Mouse (Mus musculus) hindbrain, embryonic 16.5 days (tissue): ENCODE measurements around the gene Nol4l. TPM values are rescaled to one million over a fixed set of nuclear protein-coding genes. Genes with fewer than 3 reads are reported as not detected.
A peak's percentile ranks its signal among the peaks of the same experiment; 100 is the strongest.

Experiments used
- ATAC-seq: fragments of 200-750 bp; cut with Nextera tagmentation; 2 replicates; pipeline ENCODE4 v1.8.0; 2017; ENCODE audit warnings: moderate TSS enrichment, moderate library complexity
- H3K27ac ChIP-seq: fragments of 300-500 bp; sonication (generic); 2 replicates; pipeline ENCODE4 v1.5.1; 2014; ENCODE audit warnings: low read depth, mild to moderate bottlenecking, control low read depth, low read length, moderate library complexity
- H3K27me3 ChIP-seq: fragments of 300-500 bp; sonication (generic); replicated peaks from 2 replicates; pipeline ENCODE4 v1.6.1; 2014; ENCODE audit warnings: low read length; ENCODE audit not compliant: control insufficient read depth, insufficient read depth
- H3K36me3 ChIP-seq: fragments of 300-500 bp; sonication (generic); 2 replicates; pipeline ENCODE4 v1.6.1; 2014; ENCODE audit warnings: mild to moderate bottlenecking, low read length, moderate library complexity, mixed read lengths; ENCODE audit not compliant: control insufficient read depth, insufficient read depth
- H3K4me1 ChIP-seq: fragments of 300-500 bp; sonication (generic); 2 replicates; pipeline ENCODE4 v1.6.1; 2014; ENCODE audit warnings: low read depth, low read length; ENCODE audit not compliant: control insufficient read depth, insufficient read depth
- H3K4me2 ChIP-seq: fragments of 300-500 bp; sonication (generic); 2 replicates; pipeline ENCODE4 v1.6.1; 2014; ENCODE audit warnings: mild to moderate bottlenecking, low read length, control low read depth, moderate library complexity
- H3K4me3 ChIP-seq: fragments of 300-500 bp; sonication (generic); 2 replicates; pipeline ENCODE4 v1.5.1; 2014; ENCODE audit warnings: mild to moderate bottlenecking, low read length, control low read depth, moderate library complexity
- H3K9ac ChIP-seq: fragments of 300-500 bp; sonication (generic); 2 replicates; pipeline ENCODE4 v1.6.1; 2014; ENCODE audit warnings: low read depth, mild to moderate bottlenecking, control low read depth, low read length, moderate library complexity
- H3K9me3 ChIP-seq: fragments of 300-500 bp; sonication (generic); 2 replicates; pipeline ENCODE4 v1.6.1; 2014; ENCODE audit warnings: mild to moderate bottlenecking, low read length, moderate library complexity; ENCODE audit not compliant: control insufficient read depth
- WGBS: fragments of 180-500 bp; shearing (Covaris S2); extraction: QIAGEN DNeasy Blood & Tissue Kit; methylation state at CpG from one replicate; pipeline ENCODE4 v1.1.7; 2014; 5-methylcytosine and 5-hydroxymethylcytosine counted together
- polyA plus RNA-seq: library from polyadenylated mRNA; unstranded; fragments of >200 nt; fragmentation: Nextera tagmentation; extraction: Ambion mirVana; gene quantifications from 2 replicates; pipeline ENCODE4 v1.2.1, GENCODE M21; 2015

The Nol4l gene
- polyA plus RNA-seq, 1 experiment from 2014 or later: 33.7 TPM

DNA sequence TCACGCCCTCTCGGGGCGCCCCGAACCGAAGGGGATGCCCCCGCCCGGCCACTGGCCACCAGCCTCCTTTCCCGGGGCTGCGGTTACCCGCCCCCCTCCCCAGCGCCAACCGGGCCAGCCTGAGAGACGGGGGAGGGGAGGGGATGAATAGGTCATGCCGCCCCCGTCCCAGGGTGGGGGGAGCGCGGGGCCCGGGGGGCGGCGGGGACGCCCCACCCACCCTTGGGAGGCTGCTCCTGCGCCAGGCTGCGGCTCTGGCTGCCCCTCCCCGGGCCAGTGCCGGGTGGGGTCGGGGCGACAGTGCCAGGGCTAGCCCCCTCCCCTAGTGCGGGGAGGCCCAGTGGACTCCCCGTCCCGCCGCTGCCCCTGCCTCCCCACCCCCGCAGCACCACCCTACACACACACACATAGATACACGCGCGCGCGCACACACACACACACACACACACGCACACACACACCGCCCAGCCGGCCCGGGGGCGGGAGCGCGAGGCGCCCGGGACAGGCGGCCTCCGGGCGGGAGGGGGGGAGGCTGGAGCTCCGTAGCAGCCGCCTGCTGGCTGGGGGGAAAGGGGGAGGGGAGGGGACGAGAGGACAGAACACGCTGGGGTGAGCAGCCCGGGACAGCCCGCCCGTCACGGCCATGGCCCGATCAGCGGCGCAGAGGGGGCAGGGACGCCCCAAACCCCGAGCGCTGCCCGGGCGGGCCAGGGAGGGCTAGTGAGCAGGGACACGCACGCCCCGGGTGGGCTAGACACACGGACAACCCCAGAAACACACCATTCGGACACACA is 1.0 kb downstream of the Nol4l start:
- WGBS: 0% methylated on average over 17 of the region's 70 CpGs
- no peaks in the 10 kb centered on the region for H3K9me3 ChIP-seq
- no peaks in the 10 kb centered on the region for H3K36me3 ChIP-seq
- peak overlapping the region; percentile 66 for H3K4me3 ChIP-seq
- peaks cover 23% of the 10 kb centered on the region for H3K4me1 ChIP-seq
- H3K27me3 ChIP-seq: no peaks in the 10 kb centered on the region
- H3K9ac ChIP-seq: peak overlapping the region; percentile 91
- H3K4me2 ChIP-seq: peak overlapping the region; percentile 93
- peak; percentile 40 for ATAC-seq
- H3K27ac ChIP-seq: peak overlapping the region; percentile 87

DNA sequence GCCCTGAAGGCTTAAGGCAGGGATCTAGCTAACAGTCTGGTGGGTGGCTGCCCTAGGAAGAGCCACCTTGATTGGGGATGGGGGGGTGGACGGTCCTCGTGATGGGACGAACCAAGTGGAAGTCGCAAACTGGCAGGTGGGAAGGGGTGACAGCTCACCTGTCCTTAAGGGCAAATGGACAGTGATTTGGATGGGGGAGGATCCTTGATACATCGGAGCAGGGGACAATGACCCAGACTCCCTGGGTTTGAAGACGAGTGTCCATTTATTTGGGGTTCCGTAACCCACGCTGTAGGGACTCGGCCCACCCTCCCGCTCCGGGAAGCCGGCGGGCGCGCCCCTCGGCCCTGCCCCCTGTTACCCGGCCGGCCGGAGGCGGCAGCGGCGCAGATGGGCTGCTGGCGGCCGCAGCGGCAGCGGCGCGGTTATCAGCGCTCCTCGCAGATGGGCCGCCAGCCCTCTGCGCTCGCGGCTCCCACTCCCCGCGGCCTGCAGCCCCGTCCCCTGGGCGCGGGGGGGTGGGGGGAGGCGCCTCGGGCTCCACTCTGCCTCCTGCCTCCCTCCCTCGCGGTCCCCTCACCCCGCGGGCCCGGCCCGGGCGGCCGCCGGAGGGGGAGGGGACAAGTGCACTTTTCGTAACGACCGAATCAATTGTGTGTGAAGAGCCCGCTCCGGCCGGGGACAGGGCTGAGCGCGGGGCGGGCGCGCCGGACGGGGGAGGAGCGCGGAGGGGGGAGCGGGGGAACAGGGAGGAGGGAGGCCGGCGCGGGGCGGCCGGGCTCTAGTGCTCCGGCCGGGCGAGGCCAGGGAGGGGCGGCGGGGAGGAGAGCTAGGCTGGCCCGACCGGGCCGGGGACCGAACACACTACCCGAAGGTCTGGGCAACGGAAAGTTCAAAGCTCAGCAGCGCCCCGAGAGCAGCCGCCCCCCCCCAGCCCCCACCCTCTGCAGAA is 1.9 kb downstream of the Nol4l start:
- H3K4me2 ChIP-seq: peak overlapping the region; percentile 93
- peak overlapping the region; percentile 87 for H3K27ac ChIP-seq
- WGBS: under 1% methylated on average over 61 of the region's 85 CpGs
- peak; percentile 43 for ATAC-seq
- H3K9ac ChIP-seq: peak overlapping the region; percentile 91
- H3K27me3 ChIP-seq: no peaks in the 10 kb centered on the region
- H3K9me3 ChIP-seq: no peaks in the 10 kb centered on the region
- peaks cover 26% of the 10 kb centered on the region for H3K4me1 ChIP-seq
- H3K4me3 ChIP-seq: peak overlapping the region; percentile 66
- H3K36me3 ChIP-seq: no peaks in the 10 kb centered on the region

DNA sequence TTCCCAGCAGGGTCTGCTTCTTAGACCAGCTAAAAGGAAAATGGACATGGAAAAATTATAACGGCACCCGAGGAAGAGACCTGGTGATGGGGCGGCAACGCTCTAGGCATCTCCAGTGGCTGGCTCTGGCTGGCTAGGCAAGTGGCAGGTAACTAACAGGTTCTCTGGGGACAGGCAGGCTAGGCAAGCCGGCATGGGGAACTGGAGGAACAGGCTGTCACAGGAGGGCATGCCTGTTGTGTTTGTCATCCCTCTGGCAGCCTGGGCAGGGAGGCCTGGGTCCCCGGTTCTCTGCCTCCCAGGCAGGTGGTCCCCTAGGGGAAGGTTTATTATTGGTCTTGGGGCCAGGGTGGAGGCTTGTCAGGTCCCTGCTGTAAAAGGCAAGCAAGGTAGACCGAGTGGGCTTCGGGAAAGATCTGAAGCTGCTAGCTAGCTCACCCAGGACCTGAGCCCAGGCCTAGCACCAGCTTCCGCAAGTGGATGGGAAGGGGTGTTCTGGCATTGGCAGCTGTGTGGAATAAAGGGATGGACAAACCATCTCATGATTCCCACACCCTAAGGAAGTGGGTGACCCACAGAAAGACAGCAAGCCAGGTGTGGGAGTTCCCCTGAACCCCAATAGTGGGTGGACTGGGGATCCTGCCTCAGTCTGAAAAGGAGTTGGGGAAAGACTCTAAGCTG is 2.8 kb downstream of the Nol4l start:
- H3K4me1 ChIP-seq: peaks cover 32% of the 10 kb centered on the region
- H3K27me3 ChIP-seq: no peaks in the 10 kb centered on the region
- 45% methylated on average over 9 of the region's 9 CpGs for WGBS
- H3K36me3 ChIP-seq: no peaks in the 10 kb centered on the region
- no peak overlapping the region; the same call in 1 of the 2 replicates for H3K27ac ChIP-seq
- H3K9ac ChIP-seq: peak overlapping the region; percentile 91
- H3K9me3 ChIP-seq: no peaks in the 10 kb centered on the region
- ATAC-seq: no peak
- H3K4me2 ChIP-seq: peak overlapping the region; percentile 93
- H3K4me3 ChIP-seq: peak overlapping the region; percentile 66

DNA sequence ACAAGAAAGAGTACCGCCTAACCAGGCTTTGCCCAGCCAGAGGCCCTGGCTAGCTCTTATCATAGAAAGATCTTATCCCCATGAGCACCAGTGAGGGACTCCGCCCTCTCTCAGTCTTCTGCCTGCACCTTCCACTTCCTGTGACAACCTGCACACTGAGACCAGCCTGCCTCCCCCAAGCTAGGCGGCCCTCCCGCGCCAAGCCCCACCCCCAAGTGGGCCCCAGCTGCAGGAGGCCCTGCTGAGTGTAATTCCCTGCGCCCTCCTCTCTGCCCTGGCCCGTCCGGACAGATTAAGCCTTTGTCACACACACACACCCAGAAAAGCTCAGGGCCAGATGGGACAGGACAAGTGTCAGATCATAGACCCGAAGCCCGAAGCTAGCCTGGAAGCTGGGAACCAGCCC is 3.9 kb downstream of the Nol4l start:
- no peak overlapping the region for H3K9ac ChIP-seq
- H3K4me1 ChIP-seq: peaks cover 32% of the 10 kb centered on the region
- no peak overlapping the region for H3K4me2 ChIP-seq
- no peaks in the 10 kb centered on the region for H3K27me3 ChIP-seq
- H3K9me3 ChIP-seq: no peaks in the 10 kb centered on the region
- no peak overlapping the region for H3K4me3 ChIP-seq
- no peak for ATAC-seq
- 24% methylated on average over 10 of the region's 10 CpGs for WGBS
- H3K36me3 ChIP-seq: no peaks in the 10 kb centered on the region
- H3K27ac ChIP-seq: no peak overlapping the region

DNA sequence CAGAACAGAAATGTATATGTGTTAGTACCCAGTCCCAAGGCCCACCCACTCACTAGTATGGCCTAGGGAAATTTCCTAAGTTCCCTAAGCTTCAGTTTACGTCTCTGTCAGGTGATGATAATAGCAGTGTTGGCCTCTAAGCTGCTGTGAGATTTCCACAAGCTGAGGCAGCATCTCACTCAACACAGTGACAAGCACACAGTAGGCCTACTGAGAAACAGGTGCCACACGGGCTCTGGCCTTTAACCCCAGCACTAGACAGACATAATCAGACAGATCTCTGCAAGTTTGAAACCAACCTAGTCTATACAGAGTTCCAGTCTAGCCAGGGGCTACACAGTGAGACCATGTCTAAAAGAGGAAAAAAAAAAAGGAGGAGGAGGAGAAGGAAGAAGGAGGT is 5.0 kb downstream of the Nol4l start:
- no peak overlapping the region for H3K27ac ChIP-seq
- no peaks in the 10 kb centered on the region for H3K36me3 ChIP-seq
- no peaks in the 10 kb centered on the region for H3K9me3 ChIP-seq
- H3K4me1 ChIP-seq: peaks cover 28% of the 10 kb centered on the region
- 67% methylated on average over 2 of the region's 2 CpGs for WGBS
- H3K4me2 ChIP-seq: no peak overlapping the region
- no peak overlapping the region for H3K9ac ChIP-seq
- H3K4me3 ChIP-seq: no peak overlapping the region
- ATAC-seq: no peak
- no peaks in the 10 kb centered on the region for H3K27me3 ChIP-seq

DNA sequence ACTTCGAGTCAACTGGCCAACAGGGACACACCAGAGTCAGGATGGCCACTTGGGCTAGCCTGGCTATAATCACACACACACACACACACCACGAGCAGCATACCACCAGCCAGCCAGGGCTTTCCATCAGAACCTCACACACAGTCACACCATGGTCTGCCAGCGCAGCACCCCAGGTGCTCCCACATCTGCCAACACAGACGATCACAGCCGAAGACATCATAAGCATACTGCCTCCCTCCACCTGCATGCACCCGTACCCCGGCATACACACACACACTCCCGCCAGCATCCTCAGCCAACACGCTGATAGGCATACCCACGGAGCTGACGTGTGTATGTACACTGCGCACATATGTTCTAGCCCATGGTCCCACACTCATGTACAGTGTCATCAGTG is 6.1 kb downstream of the Nol4l start:
- no peak for ATAC-seq
- H3K27ac ChIP-seq: no peak overlapping the region

DNA sequence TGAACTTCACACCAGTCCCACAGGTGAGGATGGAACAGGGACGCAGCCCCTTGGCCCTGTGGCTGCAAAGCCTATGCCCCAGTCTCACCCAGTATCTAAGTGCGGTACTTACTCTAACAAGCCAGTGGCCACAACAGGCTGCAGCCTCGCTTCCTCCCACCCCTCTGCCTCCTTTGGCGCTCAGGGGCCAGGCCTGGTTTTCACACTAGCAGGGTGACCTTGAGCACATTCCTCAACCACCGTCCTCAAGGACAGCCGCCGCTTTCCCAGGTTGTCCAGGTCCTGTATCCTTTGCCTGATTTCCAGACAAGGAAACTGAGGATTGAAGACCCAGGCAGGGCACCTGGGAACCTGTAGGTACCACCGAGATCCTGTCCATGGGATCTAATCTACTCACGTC is 6.6 kb downstream of the Nol4l start:
- H3K27me3 ChIP-seq: no peaks in the 10 kb centered on the region
- H3K9me3 ChIP-seq: no peaks in the 10 kb centered on the region
- H3K27ac ChIP-seq: no peak overlapping the region
- no peaks in the 10 kb centered on the region for H3K36me3 ChIP-seq
- peaks cover 28% of the 10 kb centered on the region for H3K4me1 ChIP-seq
- WGBS: 68% methylated on average over 9 of the region's 9 CpGs
- H3K4me3 ChIP-seq: no peak overlapping the region
- H3K4me2 ChIP-seq: no peak overlapping the region
- no peak overlapping the region for H3K9ac ChIP-seq
- no peak for ATAC-seq

More for the DNA sequence above, 6.1 kb downstream of the Nol4l start:
- H3K4me1 ChIP-seq: peaks cover 28% of the 10 kb centered on the region
- no peaks in the 10 kb centered on the region for H3K36me3 ChIP-seq
- H3K4me3 ChIP-seq: no peak overlapping the region
- H3K9me3 ChIP-seq: no peaks in the 10 kb centered on the region
- H3K4me2 ChIP-seq: no peak overlapping the region
- H3K27me3 ChIP-seq: no peaks in the 10 kb centered on the region
- H3K9ac ChIP-seq: peak overlapping the region; percentile 26; the same call in 1 of the 2 replicates
- 71% methylated on average over 12 of the region's 12 CpGs for WGBS

DNA sequence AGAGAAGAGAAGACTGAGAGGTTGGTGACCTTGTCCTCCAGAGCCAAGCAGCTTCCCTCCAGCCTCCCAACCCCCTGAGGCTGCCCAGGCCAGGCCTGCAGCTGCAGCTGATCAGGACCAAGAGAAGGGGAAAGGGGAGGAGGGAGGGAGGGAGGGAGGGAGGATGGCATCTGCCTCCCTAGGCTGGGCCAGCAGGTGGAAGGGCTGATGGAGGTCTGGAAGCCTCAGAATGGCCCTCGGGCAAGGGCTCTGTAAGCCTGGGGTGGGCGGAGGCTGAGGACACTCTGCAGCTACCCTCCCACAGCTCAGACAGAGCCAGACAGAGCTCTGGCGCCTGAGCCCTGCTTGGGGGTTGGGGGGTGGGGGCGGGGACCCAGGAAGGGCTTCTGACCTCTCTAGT is 7.5 kb downstream of the Nol4l start:
- 24% methylated on average over 4 of the region's 4 CpGs for WGBS
- Histone ChIP-seq H3K4me2 (no peak overlapping the region), H3K4me3 (no peak overlapping the region), H3K36me3 (no peaks in the 10 kb centered on the region), H3K4me1 (peaks cover 25% of the 10 kb centered on the region), H3K27me3 (no peaks in the 10 kb centered on the region), H3K27ac (no peak overlapping the region), H3K9me3 (no peaks in the 10 kb centered on the region), H3K9ac (no peak overlapping the region; the same call in 1 of the 2 replicates)
- ATAC-seq: peak; percentile 40; the same call in 1 of the 2 replicates
